Mouse (Mus musculus) ES-E14 (cell line): ENCODE data around the gene Sufu.

Experiments
- CHD2 ChIP-seq: IDR thresholded peaks from 2 replicates; pipeline ENCODE4 v1.6.1; 2014; ENCODE audit warnings: mild to moderate bottlenecking, low read depth, low read length, inconsistent platforms
- HCFC1 ChIP-seq: IDR thresholded peaks from 2 replicates; pipeline ENCODE4 v1.6.1; 2012; ENCODE audit warnings: low read length, inconsistent platforms, borderline replicate concordance; ENCODE audit not compliant: insufficient read depth
- MAFK ChIP-seq: IDR thresholded peaks from 2 replicates; pipeline ENCODE4 v1.6.1; 2014; ENCODE audit warnings: mild to moderate bottlenecking, low read depth, low read length, inconsistent platforms; ENCODE audit not compliant: insufficient read depth
- ZC3H11A ChIP-seq: IDR thresholded peaks from 2 replicates; pipeline ENCODE4 v1.6.1; 2012; ENCODE audit warnings: low read depth, mild to moderate bottlenecking, inconsistent platforms, low read length, borderline replicate concordance
- ZNF384 ChIP-seq: IDR thresholded peaks from 2 replicates; pipeline ENCODE4 v1.6.1; 2012; ENCODE audit warnings: low read depth, low read length, inconsistent platforms

DNA sequence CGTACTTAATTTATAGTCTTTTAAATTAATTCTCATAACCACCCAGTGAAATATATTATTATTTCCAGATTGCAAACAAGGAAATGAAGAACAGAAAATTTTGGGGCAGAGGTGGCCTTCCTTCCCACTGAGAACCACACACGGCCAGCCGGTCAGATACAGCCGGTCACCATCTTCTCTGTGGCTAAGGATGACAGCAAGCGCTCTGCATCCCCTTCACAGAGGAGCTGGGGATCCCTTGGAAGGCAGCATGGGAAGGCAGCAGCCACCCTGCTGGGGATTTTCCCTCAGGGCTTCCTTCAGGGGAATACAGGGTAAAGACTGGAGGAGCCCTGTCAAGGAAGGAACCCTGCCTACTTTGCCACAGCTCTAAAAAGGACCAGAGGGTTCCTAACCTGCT, 136.8 kb downstream of the Sufu start:
- no peak for TF ChIP-seq ZNF384
- TF ChIP-seq MAFK = no peak
- no peak for TF ChIP-seq ZC3H11A
- no peak for TF ChIP-seq HCFC1
- TF ChIP-seq CHD2 = no peak
